Mouse (Mus musculus) adipocyte (in vitro differentiated cells): Measurements from ENCODE around the gene Bpifa1.
"Not testable (repeated sequence)": the region's sequence is repeated elsewhere in the genome, so short reads cannot be mapped to it uniquely, and the experiment has no call there.

Experiments
- DNase-seq: peaks from one replicate; pipeline ENCODE4 v3.0.0-alpha.2; 2016; ENCODE audit warnings: low spot score

Gene Bpifa1

DNA sequence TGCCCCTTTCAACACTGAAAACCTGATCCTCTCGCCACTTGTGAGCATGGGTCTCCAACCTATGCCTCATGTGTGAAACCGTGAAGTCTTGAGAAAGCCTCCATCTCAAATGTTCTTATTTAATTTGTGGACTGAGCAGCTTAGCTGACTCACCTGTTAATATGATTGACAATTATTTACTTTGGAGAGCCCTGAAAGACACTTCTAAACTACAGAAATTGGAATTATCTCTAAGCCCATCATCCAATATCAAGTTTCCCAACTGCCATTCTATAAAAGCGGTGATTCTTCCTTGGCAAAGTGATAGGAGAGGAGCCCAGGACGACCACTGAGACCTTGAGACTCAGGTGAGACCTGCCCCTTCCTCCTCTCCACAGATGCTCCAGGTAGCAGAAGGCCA lies at the start of gene Bpifa1:
TSS of gene Bpifa1 (plus strand) at position 301 of the 400 bp plus-strand sequence.
- no peak for DNase-seq

DNA sequence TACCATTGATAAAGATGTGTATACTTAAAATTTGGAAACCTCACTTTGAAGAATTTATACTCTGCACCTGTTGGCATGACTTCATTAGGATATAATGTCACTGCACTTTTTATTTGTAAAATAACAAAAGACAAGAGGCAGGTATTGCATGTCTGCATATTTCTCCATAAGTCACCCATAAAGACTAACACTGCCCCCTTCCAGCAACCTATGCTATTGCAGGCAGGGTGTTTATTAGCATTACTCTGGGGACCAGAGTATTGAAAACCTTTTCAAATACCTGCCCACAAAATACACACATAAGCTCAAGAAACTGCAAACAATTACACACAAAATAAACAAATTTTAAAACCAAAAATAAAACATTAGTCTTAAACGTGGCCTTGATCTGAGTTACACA lies 44.9 kb upstream of the Bpifa1 start:
- DNase-seq: no peak

DNA sequence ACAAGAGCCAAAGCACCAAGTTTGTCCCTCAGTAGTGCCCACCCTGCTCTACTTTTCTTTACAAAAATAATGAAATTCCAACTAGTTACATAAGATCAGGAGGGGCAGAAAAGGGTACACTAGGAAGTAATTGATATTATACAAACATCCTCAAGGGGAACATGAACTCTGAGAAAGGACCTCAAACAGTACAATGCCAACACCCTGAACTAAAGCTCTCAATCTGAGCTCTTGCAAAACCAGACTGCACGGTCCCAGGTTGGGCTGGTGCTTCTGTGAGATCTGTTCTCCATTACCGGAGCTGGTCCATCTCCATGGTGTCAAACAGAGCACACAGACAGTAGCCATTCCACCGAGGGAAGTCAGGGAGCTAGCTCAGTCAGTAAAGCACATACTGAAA lies 25.3 kb upstream of the Bpifa1 start:
- DNase-seq: no peak

DNA sequence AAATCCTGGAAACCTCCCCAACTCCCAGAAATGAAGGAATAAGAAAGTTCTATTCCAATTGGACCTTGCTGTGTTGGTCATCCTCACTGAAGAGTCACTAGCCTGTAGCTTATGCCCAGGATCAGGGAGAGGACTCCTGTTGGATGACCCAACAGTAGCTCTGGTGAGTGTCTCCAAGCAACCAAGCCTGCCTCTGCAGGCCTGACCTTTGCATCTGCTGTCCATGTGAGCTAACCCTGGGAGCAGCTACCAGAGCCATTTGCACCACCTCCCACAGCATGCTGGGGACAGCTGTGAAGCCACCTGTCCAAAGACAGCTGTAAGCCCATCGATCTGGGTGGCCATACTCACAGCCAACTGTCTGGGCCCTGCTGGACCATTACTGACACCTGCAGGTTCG lies 12.6 kb upstream of the Bpifa1 start, which contains the start of gene Bpifa3:
TSS of gene Bpifa3 (plus strand) at position 217 of the 400 bp plus-strand sequence.
- no peak for DNase-seq

DNA sequence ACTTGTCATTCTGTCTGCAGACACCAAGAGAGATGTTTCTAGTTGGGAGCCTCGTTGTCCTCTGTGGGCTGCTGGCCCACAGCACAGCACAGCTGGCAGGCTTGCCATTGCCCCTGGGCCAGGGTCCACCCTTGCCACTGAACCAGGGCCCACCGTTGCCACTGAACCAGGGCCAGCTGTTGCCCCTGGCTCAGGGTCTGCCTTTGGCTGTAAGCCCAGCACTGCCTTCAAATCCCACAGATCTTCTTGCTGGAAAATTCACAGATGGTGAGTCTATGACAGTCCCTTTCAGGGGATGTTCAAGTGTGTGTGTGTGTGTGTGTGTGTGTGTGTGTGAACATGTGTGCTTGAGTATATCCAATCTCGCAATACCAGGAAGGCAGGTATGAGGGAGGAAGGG lies 1.1 kb downstream of the Bpifa1 start:
- DNase-seq: no peak

DNA sequence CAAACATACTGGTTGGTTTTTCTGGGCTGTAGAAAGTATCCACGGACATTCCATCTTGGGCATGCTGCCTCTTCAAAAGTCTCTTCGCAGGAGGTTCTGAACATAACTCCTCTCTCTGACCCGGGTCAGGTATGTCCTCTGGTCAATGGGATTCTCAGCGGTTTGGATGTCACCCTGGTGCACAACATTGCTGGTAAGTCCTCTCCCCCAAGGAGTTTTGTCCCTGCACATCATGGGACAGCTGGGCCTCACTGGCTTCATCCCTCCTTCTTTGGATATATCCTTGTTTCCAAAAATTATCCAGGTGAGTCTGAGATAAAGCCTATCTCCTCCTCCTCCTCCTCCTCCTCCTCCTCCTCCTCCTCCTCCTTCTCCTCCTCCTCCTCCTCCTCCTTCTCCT lies 4.8 kb downstream of the Bpifa1 start:
- DNase-seq: no peak

DNA sequence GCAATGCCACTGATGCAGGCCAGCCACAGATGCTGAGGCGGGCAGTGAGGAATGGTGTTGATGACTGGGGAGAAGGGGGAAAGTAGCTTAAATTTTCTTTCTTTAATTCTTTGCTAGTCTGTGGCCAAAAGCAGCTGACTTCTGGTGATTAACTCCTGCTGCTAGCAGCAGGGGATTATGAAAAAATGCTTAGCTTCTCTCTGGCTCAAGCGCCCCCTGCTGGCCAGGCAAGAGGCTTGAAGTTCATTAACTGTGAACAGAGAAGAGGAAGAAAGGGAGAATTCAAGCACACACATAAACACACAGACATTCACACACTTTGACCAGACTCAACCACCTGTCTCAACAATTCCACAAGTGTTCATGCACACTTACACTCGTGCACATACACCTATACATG lies 15.8 kb downstream of the Bpifa1 start:
- DNase-seq: peak; percentile 6

DNA sequence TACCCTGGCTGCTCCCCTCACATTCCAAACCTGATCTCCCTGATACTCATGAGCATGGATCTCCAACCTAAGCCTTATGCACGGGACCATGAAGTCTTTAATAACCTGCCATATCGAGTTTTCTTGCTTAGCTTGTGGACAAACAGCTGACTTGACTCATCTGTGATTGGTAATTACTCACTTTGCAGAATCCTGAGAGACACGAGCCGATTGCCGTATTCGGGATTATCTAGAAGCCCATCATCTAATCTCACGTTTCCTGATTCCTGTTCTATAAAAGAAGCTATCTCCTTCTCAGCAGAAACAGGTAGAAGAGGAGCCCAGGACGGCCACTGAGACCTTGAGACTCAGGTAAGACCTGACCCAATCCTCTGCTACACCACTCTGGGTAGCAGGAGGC lies 19.6 kb downstream of the Bpifa1 start, which contains the start of gene Bpifa5:
TSS of gene Bpifa5 (plus strand) at position 301 of the 400 bp plus-strand sequence.
- no peak for DNase-seq

DNA sequence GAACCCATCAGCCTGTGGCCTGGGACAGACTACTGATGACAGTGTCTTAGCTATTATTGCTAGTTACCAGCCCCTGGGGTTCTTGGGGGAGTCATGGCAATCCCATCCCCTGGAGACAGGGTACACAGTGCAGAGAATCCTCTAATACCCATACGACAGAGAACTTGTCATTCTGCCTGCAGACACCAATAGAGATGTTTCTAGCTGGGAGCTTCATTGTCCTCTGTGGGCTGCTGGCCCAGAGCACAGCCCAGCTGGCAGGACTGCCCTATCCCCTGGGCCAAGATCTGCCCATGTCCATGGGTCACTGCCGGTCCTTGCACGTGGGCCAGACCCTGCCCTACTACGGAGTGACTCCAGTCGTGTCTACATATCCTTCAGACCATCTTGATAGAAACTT lies 20.6 kb downstream of the Bpifa1 start:
- DNase-seq: no peak

DNA sequence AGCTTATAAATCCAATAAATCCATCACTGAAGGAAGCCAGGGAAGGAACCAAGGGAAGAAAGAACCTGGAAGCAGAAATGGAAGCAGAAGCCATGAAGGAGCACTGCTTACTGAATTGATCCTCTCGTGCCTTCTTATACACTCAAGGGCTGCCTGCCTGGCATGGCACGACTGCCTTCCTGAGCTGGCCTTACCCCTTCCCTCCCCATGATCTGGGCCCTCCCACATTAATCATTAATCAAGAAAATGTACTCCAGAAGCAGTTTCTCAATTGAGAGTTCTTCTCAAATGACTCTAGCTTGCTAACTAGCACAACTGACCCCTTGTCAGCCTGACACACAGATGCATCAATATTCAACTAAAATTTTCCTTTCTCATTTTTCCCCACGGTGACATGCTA lies 26.5 kb downstream of the Bpifa1 start:
- DNase-seq: no peak

DNA sequence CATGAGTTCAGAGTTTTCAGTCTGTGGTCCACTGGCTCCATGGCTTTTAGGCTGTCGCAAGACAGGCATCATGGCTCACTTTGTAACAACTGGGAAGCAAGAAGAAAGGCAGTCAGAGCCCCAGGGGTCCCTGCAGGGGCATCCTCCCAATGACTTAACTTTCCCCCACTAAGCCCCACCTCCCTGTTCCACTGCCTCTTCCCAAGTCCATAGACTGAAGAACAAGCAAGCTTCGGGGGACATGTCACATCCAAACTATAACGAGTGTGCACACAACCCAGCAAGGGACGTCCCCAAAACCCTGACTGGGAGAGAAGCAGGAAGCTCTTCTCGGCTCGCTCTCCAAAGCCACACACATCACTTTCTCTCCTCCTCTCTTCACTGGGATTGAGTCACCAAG lies 28.9 kb downstream of the Bpifa1 start:
- no peak for DNase-seq

DNA sequence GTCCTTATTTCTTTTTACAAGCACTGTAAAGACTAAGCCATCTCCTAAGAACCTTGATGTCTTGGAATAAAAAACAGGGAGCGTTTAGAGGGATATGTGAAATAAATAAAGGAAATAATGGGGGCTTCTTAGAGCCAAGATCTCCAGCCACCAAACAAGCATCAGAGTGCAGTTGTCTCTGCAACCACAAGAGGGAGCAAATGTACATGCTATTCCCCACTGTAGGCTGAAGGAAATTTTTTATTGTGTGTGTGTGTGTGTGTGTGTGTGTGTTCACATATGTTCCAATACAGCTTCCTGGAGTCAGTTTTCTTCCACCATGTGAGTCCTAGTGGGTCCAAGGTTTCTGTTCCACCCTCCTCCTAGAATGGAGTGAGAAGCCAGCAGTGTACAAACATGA lies 30.6 kb downstream of the Bpifa1 start:
- peak; percentile 9 for DNase-seq

DNA sequence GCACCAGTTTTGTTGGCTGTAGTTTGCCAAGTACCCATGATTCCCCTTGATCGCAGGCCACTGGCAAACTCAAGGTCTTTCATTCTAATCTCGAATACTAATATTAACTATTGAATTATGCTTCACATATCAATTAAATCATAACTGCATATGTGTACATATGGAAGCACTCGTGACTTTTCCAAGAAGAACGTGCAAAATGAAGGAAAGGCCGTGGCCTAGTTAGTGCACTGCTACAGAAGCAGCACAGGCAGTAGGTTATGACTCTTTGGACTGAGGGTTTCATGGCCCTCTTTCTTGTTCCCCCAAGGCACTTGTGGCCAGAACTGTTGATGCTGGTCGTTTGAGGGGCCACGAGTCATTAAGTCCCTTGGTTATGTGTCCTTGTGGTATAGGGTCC lies 39.2 kb downstream of the Bpifa1 start:
- DNase-seq: not testable (repeated sequence)

DNA sequence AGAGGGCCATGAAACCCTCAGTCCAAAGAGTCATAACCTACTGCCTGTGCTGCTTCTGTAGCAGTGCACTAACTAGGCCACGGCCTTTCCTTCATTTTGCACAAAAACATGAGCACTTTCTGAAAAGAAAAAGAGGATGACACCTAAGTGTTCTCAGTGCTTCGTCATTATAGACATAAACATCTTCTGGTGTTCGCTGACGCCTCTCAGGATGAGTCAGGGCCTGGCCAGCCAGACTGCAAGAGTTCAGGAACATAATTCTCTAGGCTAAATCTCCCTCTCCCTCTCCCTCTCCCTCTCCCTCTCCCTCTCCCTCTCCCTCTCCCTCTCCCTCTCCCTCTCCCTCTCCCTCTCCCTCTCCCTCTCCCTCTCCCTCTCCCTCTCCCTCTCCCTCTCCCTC lies 40.4 kb downstream of the Bpifa1 start:
- not testable (repeated sequence) for DNase-seq

DNA sequence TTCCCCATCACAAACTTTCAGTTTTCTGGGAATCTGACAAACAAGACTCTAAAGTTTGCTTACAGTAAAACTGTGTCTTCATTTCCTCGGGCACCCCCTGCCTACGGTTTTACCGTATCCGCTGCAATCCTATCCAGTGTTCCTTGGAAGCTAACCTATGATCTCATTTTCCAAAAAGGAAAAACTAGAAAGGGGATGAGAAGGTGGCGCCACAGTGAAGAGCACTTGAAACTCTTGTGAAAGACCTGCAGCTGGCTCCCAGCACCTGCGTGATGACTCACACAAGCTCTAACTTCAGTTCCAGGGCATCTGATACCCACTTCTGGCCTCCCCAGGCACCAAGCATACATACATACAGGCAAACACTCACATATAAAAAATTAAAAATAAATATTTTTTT lies 42.6 kb downstream of the Bpifa1 start:
- DNase-seq: no peak

DNA sequence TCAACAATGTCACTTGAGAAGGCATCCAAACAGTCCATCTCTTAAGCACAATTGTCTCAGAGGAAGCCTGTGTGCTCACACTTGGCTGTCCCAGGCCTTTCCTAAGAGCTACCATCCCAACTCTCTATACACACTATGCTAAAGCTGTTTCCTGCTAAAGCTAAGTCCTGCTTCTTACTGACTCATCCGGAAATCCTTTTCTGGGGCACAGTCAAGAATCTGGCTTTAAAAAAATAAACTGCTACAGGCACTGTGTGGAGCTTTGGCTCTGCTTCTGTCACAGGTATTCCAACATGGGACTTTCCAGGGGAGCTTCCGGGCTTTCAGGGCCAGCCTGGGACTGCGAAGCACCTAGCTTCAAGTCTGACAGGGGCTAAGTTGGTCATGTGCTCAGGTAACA lies 43.1 kb downstream of the Bpifa1 start:
- DNase-seq: no peak

DNA sequence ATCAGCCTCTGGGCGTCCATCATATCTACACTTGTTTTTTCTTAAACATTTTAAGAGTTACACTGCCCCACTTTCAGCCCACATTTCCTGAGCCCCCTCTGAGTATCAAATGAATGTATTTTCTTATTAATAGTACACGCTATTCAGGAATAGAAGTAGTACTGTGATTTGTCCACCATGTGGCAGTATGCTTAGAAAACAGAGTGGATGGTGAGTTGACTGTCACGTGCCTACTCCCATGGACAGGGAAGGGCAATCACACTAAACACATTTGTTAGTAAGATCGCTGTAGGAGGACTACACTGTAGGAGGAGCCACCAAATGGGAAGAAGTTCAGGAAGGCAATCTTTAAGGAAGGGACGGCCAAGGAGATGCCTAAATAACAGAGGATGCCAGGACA lies 44.8 kb downstream of the Bpifa1 start:
- DNase-seq: peak; percentile 10

DNA sequence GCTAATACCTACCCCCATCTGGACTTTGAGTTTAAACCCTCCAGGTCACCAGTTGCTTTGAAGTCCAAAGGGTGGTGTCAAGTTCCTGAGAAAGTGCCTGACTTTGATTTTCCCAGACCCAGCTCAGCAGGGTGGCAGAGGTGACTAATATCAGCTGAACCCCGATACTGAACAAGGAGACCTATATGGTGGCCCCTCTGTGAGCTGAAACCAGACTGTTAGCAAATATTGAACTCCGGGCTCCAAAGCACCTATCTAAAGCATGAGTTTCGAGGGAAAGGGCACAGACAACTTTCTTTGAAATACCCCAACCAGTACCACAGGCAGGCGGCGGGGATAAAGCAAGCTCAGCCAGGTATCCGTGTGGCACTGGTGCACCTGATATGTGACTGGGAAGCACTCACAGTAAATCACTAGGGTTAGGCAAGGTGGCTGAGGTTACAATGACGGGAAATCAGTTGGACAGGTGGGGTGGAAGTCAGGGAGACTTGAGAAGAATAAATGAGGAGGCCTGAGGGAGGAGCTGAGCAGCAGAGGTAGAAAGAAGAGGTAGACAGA lies 47.3 kb downstream of the Bpifa1 start:
- DNase-seq: no peak

DNA sequence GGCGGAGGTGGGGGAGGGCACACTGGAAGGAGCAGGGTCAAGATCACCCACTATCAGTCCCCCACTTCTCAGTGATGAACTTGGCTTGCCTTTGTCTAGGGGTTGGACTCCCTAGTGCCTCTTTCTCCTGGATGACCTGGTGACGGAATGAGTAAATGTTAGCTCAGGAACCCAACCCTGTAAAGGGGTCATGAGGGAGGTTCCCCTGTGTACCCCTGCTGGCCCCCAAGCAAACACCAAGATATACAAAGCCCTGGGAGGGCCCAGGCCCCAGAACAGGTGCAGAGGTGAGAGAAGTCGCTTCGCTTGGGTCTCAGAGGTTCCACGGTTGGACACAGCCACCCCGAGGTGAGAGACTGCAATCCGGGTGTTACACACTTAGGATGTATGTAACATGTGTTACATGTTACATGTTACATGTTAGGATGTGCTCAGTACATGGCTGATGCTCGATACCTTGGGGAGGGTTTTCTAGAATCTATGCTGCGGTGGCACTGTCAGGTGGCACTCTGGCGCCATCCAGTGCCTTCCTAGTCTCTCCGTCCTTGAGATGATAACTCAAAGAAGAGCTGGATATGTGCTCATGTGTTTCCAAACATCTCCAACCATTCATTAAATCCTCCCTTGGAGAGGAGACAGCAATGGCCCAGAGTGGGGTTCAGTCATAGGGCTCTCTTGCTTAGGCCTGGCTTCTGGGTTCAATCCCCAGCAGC lies 48.0 kb downstream of the Bpifa1 start, which contains the start of gene Bpifb1:
TSS of gene Bpifb1 (plus strand) at position 273 of the 713 bp plus-strand sequence.
- no peak for DNase-seq

DNA sequence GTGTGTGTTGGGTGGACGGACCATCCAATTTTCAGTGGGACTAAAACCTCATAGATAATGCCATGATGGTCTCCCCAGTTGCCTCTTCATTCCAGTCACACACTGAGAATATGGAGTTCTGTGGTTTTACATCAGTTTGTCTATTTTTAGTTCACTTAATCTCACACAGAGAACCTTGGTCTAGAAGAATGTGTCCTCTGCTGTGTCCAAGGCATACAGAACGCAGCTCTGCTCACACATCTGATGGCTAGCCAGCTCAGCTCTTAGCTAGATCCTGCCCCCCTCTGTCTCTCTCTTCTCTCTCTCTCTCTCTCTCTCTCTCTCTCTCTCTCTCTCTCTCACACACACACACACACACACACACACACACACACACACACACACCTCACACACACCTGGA lies 49.5 kb downstream of the Bpifa1 start:
- no peak for DNase-seq

DNA sequence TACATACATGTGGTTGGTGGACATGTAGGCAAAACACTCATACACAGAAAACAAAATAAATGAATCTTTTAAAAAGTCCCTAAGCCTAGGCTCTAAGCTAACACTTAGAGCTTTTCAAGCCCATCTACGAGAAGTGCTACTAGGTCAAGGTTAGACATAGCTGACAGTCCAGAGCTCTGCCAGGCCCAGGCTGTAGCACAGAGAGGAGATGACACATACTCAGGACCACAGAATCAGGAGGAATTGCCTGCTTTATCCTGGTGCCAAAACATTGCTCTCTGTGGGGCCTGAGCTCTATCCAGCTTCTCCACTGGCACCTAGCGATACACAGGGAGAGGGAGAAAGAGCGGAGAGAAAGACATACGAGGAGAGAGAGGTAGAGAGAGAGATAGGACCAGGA lies 50.4 kb downstream of the Bpifa1 start:
- DNase-seq: no peak

DNA sequence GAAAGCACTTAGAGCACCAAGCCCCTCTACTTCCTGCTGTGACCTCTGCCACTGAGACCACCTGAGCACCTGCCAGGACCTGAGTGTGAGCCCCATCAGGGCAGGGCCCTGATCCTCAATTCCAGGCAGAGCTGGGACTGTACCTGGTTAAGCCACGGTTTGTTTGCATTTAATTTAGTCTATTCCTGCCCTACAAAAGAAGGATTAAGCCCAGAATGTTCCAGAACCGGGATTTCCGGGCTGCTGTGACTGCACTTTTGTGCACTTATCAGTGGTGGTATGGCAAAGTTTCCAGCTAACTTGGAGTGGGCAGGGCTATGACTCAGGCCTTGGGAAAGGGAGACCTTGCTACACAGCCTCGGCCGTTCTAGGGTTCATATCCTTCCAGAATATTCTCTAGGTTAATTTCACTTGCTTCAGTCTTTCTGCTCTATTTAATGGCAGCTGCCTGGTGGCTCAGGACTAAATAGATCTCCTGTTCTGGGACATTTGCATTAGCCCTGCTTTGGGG lies 51.4 kb downstream of the Bpifa1 start:
- no peak for DNase-seq

DNA sequence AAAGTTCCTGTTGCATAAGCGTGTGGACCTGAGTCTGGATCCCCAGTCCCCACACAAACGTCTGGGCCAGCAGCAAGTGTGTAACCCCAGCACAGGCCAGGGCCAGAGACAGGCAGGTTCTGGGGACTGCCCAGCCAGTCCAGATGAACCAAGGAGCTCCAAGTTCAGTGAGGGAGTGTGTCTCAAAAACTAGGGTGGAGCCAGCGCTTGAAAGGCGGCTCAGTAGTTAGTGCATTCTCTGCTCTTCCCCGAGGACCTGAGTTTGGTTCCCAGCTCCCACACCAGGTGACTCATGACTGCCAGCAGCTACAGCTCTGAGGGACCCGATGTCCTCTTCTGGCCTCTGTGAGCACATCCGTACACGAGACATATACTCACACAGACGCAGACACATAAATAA lies 54.4 kb downstream of the Bpifa1 start:
- no peak for DNase-seq
